Mouse (Mus musculus): ENCODE results near the gene Pon3.

GRCm38 (mm10) chr6:5230261-5230660 lies 25.8 kb downstream of the Pon3 start:
- TF ChIP-seq GATA1 (IDR thresholded peaks at IDR 0.05; ENCODE audit: low read length) (no peak), TAL1 (IDR thresholded peaks at IDR 0.05; ENCODE audit: low read length) (no peak)
